Mouse (Mus musculus): ENCODE results near the gene Fads2. TPM values are rescaled to one million over a fixed set of nuclear protein-coding genes. Genes with fewer than 3 reads are reported as not detected.
A peak's percentile ranks its signal among the peaks of the same experiment; 100 is the strongest.

The Fads2 gene
- polyA plus RNA-seq, 1 experiment from 2014 or later, result 102 TPM

- WGBS (ENCODE audit: insufficient replicate concordance), result 77% methylated on average over 2 of the region's 2 CpGs
- Histone ChIP-seq H3K9ac (ENCODE audit: low read depth, low read length) (no peak overlapping the region), H3K27ac (ENCODE audit: low read length) (no peak overlapping the region; the same call in 1 of the 2 replicates)
These were observed 39.9 kb downstream of the Fads2 start for GRCm38 (mm10) chr19:10061624-10062023.

GRCm38 (mm10) chr19:10060783-10061590 lies 40.6 kb downstream of the Fads2 start:
- H3K4me1 ChIP-seq (ENCODE audit: control insufficient read depth, low read depth, low read length), result peaks cover 28% of the 10 kb centered on the region
- WGBS (ENCODE audit: insufficient replicate concordance), result 13% methylated on average over 8 of the region's 8 CpGs
- H3K4me2 ChIP-seq (ENCODE audit: low read depth, low read length), result peak overlapping the region; percentile 41; the same call in 1 of the 2 replicates
- no peaks in the 10 kb centered on the region for H3K9me3 ChIP-seq (replicated peaks; ENCODE audit: control insufficient read depth, low read length)
- H3K27me3 ChIP-seq (ENCODE audit: control insufficient read depth, insufficient read depth, low read depth, low read length), result no peaks in the 10 kb centered on the region
- peaks cover 3% of the 10 kb centered on the region for H3K36me3 ChIP-seq (ENCODE audit: control insufficient read depth, insufficient read depth)
- H3K4me3 ChIP-seq (ENCODE audit: low read depth, low read length), result no peak overlapping the region
- peak overlapping the region; percentile 82 for H3K27ac ChIP-seq (ENCODE audit: low read length)
- H3K9ac ChIP-seq (ENCODE audit: low read depth, low read length), result peak overlapping the region; percentile 17; the same call in 1 of the 2 replicates
- peak; percentile 28; the same call in 1 of the 2 replicates for ATAC-seq (ENCODE audit: low read depth)

More at GRCm38 (mm10) chr19:10061624-10062023, 39.9 kb downstream of the Fads2 start:
- Histone ChIP-seq H3K36me3 (ENCODE audit: control insufficient read depth, insufficient read depth) (peaks cover 3% of the 10 kb centered on the region), H3K4me2 (ENCODE audit: low read depth, low read length) (no peak overlapping the region), H3K9me3 (replicated peaks; ENCODE audit: control insufficient read depth, low read length) (no peaks in the 10 kb centered on the region), H3K27me3 (ENCODE audit: control insufficient read depth, insufficient read depth, low read depth, low read length) (no peaks in the 10 kb centered on the region), H3K4me1 (ENCODE audit: control insufficient read depth, low read depth, low read length) (peaks cover 31% of the 10 kb centered on the region), H3K4me3 (ENCODE audit: low read depth, low read length) (no peak overlapping the region)
- no peak for ATAC-seq (ENCODE audit: low read depth)

GRCm38 (mm10) chr19:10059911-10060567 lies 41.5 kb downstream of the Fads2 start:
- Histone ChIP-seq H3K4me2 (ENCODE audit: low read depth, low read length) (peak overlapping the region; percentile 41), H3K27ac (ENCODE audit: low read length) (peak overlapping the region; percentile 82), H3K4me3 (ENCODE audit: low read depth, low read length) (peak overlapping the region; percentile 8), H3K27me3 (ENCODE audit: control insufficient read depth, insufficient read depth, low read depth, low read length) (no peaks in the 10 kb centered on the region), H3K36me3 (ENCODE audit: control insufficient read depth, insufficient read depth) (peaks cover 3% of the 10 kb centered on the region), H3K4me1 (ENCODE audit: control insufficient read depth, low read depth, low read length) (peaks cover 20% of the 10 kb centered on the region), H3K9me3 (replicated peaks; ENCODE audit: control insufficient read depth, low read length) (no peaks in the 10 kb centered on the region), H3K9ac (ENCODE audit: low read depth, low read length) (peak overlapping the region; percentile 4; the same call in 1 of the 2 replicates)
- peak; percentile 75 for ATAC-seq (ENCODE audit: low read depth)
- 9% methylated on average over 10 of the region's 10 CpGs for WGBS (ENCODE audit: insufficient replicate concordance)

GRCm38 (mm10) chr19:10058876-10059427 lies 42.6 kb downstream of the Fads2 start:
- Histone ChIP-seq H3K9ac (ENCODE audit: low read depth, low read length) (peak overlapping the region; percentile 1; the same call in 1 of the 2 replicates), H3K4me2 (ENCODE audit: low read depth, low read length) (peak overlapping the region; percentile 41; the same call in 1 of the 2 replicates), H3K36me3 (ENCODE audit: control insufficient read depth, insufficient read depth) (peaks cover 3% of the 10 kb centered on the region), H3K27me3 (ENCODE audit: control insufficient read depth, insufficient read depth, low read depth, low read length) (no peaks in the 10 kb centered on the region), H3K4me1 (ENCODE audit: control insufficient read depth, low read depth, low read length) (peaks cover 17% of the 10 kb centered on the region), H3K27ac (ENCODE audit: low read length) (peak overlapping the region; percentile 70; the same call in 1 of the 2 replicates), H3K9me3 (replicated peaks; ENCODE audit: control insufficient read depth, low read length) (no peaks in the 10 kb centered on the region), H3K4me3 (ENCODE audit: low read depth, low read length) (no peak overlapping the region)
- no peak for ATAC-seq (ENCODE audit: low read depth)
- 72% methylated on average over 9 of the region's 9 CpGs for WGBS (ENCODE audit: insufficient replicate concordance)

GRCm38 (mm10) chr19:10058352-10058825 lies 43.2 kb downstream of the Fads2 start:
- H3K9ac ChIP-seq (ENCODE audit: low read depth, low read length), result no peak overlapping the region

GRCm38 (mm10) chr19:10057486-10058351 lies 43.8 kb downstream of the Fads2 start:
- Histone ChIP-seq H3K27ac (ENCODE audit: low read length) (peak overlapping the region; percentile 70), H3K4me3 (ENCODE audit: low read depth, low read length) (no peak overlapping the region), H3K27me3 (ENCODE audit: control insufficient read depth, insufficient read depth, low read depth, low read length) (no peaks in the 10 kb centered on the region), H3K36me3 (ENCODE audit: control insufficient read depth, insufficient read depth) (peaks cover 3% of the 10 kb centered on the region), H3K4me2 (ENCODE audit: low read depth, low read length) (peak overlapping the region; percentile 24), H3K4me1 (ENCODE audit: control insufficient read depth, low read depth, low read length) (peaks cover 17% of the 10 kb centered on the region), H3K9ac (ENCODE audit: low read depth, low read length) (no peak overlapping the region), H3K9me3 (replicated peaks; ENCODE audit: control insufficient read depth, low read length) (no peaks in the 10 kb centered on the region)
- ATAC-seq (ENCODE audit: low read depth), result peak; percentile 65
- WGBS (ENCODE audit: insufficient replicate concordance), result 50% methylated on average over 11 of the region's 11 CpGs

More at GRCm38 (mm10) chr19:10058352-10058825, 43.2 kb downstream of the Fads2 start:
- H3K27me3 ChIP-seq (ENCODE audit: control insufficient read depth, insufficient read depth, low read depth, low read length), result no peaks in the 10 kb centered on the region
- WGBS (ENCODE audit: insufficient replicate concordance), result 47% methylated on average over 1 of the region's 1 CpGs
- H3K4me3 ChIP-seq (ENCODE audit: low read depth, low read length), result no peak overlapping the region
- H3K4me2 ChIP-seq (ENCODE audit: low read depth, low read length), result peak overlapping the region; percentile 15; the same call in 1 of the 2 replicates
- peaks cover 3% of the 10 kb centered on the region for H3K36me3 ChIP-seq (ENCODE audit: control insufficient read depth, insufficient read depth)
- H3K9me3 ChIP-seq (replicated peaks; ENCODE audit: control insufficient read depth, low read length), result no peaks in the 10 kb centered on the region
- ATAC-seq (ENCODE audit: low read depth), result no peak
- H3K27ac ChIP-seq (ENCODE audit: low read length), result peak overlapping the region; percentile 70
- peaks cover 17% of the 10 kb centered on the region for H3K4me1 ChIP-seq (ENCODE audit: control insufficient read depth, low read depth, low read length)

GRCm38 (mm10) chr19:10056686-10057085 lies 44.9 kb downstream of the Fads2 start:
- Histone ChIP-seq H3K9me3 (replicated peaks; ENCODE audit: control insufficient read depth, low read length) (no peaks in the 10 kb centered on the region), H3K4me1 (ENCODE audit: control insufficient read depth, low read depth, low read length) (peaks cover 17% of the 10 kb centered on the region), H3K27me3 (ENCODE audit: control insufficient read depth, insufficient read depth, low read depth, low read length) (no peaks in the 10 kb centered on the region), H3K4me3 (ENCODE audit: low read depth, low read length) (no peak overlapping the region), H3K36me3 (ENCODE audit: control insufficient read depth, insufficient read depth) (no peaks in the 10 kb centered on the region), H3K9ac (ENCODE audit: low read depth, low read length) (no peak overlapping the region), H3K27ac (ENCODE audit: low read length) (0 out of 2 replicates have a peak overlapping the region, but pooled peaks have one; percentile 4), H3K4me2 (ENCODE audit: low read depth, low read length) (no peak overlapping the region)
- WGBS (ENCODE audit: insufficient replicate concordance), result 69% methylated on average over 3 of the region's 3 CpGs
- ATAC-seq (ENCODE audit: low read depth), result no peak
